17 mouse cellular contexts compared by ENCODE assay signal in genomic region chr11:119675546-119675945, GRCm38 (mm10).
DNase-seq lines count a peak whose midpoint lies in the region; ATAC-seq lines count a peak whose summit lies in the region.
"Had no signal": no experiment of that assay in that cellular context is flagged by ENCODE, and none has a peak within 500 bp of the region (broad histone marks: within the 10 kb centered on the region; RNA-seq: fewer than 3 reads in every experiment).

No protein-coding gene starts in this region.

- no peaks in the 10 kb centered on the region for H3K36me3 ChIP-seq in hindbrain, embryonic 14.5 days (replicated peaks; ENCODE audit: control insufficient read depth, insufficient read depth)
- H3K36me3 ChIP-seq in hindbrain, embryonic 16.5 days (ENCODE audit: control insufficient read depth, insufficient read depth, low read length), result no peaks in the 10 kb centered on the region
- no peaks in the 10 kb centered on the region for H3K36me3 ChIP-seq in neural tube, embryonic 13.5 days
- H3K36me3 ChIP-seq in kidney, embryonic 14.5 days (ENCODE audit: control insufficient read depth, insufficient read depth, low read length), result no peaks in the 10 kb centered on the region
- H3K36me3 ChIP-seq: heart, embryonic 12.5 days; hindbrain, embryonic 15.5 days had no signal

- H3K4me1 ChIP-seq in hindbrain, embryonic 14.5 days (replicated peaks; ENCODE audit: control insufficient read depth, insufficient read depth, low read length), result peaks cover 18% of the 10 kb centered on the region; the same call in 1 of the 2 replicates
- H3K4me1 ChIP-seq in hindbrain, embryonic 16.5 days (ENCODE audit: control insufficient read depth, insufficient read depth, low read depth, low read length), result peaks cover 11% of the 10 kb centered on the region
- peaks cover 51% of the 10 kb centered on the region for H3K4me1 ChIP-seq in neural tube, embryonic 13.5 days (replicated peaks)
- H3K4me1 ChIP-seq in kidney, embryonic 14.5 days (ENCODE audit: control insufficient read depth, insufficient read depth, low read length), result peaks cover 32% of the 10 kb centered on the region

- H3K27me3 ChIP-seq in hindbrain, embryonic 14.5 days (ENCODE audit: control insufficient read depth, insufficient read depth, low read length), result no peaks in the 10 kb centered on the region
- no peaks in the 10 kb centered on the region for H3K27me3 ChIP-seq in hindbrain, embryonic 16.5 days (replicated peaks; ENCODE audit: control insufficient read depth, insufficient read depth, low read length)
- H3K27me3 ChIP-seq in neural tube, embryonic 13.5 days, result no peaks in the 10 kb centered on the region
- no peaks in the 10 kb centered on the region for H3K27me3 ChIP-seq in kidney, embryonic 14.5 days (ENCODE audit: control insufficient read depth, insufficient read depth, low read length)
- H3K27me3 ChIP-seq: forebrain, embryonic 13.5 days; heart, embryonic 12.5 days; hindbrain, embryonic 15.5 days had no signal

- WGBS in hindbrain, embryonic 14.5 days, result 86% methylated on average over 6 of the region's 6 CpGs
- WGBS in hindbrain, embryonic 16.5 days, result 71% methylated on average over 6 of the region's 6 CpGs
- WGBS in neural tube, embryonic 13.5 days, result 71% methylated on average over 6 of the region's 6 CpGs
- WGBS in kidney, embryonic 14.5 days, result 47% methylated on average over 6 of the region's 6 CpGs

- DNase-seq in cerebellum, postnatal 10 days, result peak; percentile 38
- no peak for DNase-seq in cerebellum, adult 9-10 months
- DNase-seq in hindbrain, embryonic 14.5 days (ENCODE audit: low spot score), result no peak
- no peak for DNase-seq in neural tube, embryonic 10.5 days (ENCODE audit: extremely low spot score, low spot score)
- no peak for DNase-seq in layer of hippocampus, adult 18-20 months (ENCODE audit: low spot score in 2 of 2)
- DNase-seq: adrenal gland, postnatal 14 days; forebrain, postnatal 0 days; gastrocnemius, postnatal 14 days; heart, adult 2 months had no signal

- no peak for ATAC-seq in hindbrain, embryonic 14.5 days (ENCODE audit: low FRiP score)
- ATAC-seq in hindbrain, embryonic 16.5 days, result no peak
- no peak for ATAC-seq in neural tube, embryonic 13.5 days (ENCODE audit: low read depth)
- no peak for ATAC-seq in kidney, embryonic 14.5 days (ENCODE audit: low FRiP score, low TSS enrichment)
- ATAC-seq: activated CD4-positive, CD25-positive, alpha-beta regulatory T cell, adult 4 months; forebrain, embryonic 13.5 days; forebrain, postnatal 0 days had no signal

- no peaks in the 10 kb centered on the region for H3K9me3 ChIP-seq in hindbrain, embryonic 14.5 days (ENCODE audit: control insufficient read depth, low read length)
- no peaks in the 10 kb centered on the region for H3K9me3 ChIP-seq in hindbrain, embryonic 16.5 days (ENCODE audit: control insufficient read depth, low read length)
- H3K9me3 ChIP-seq in neural tube, embryonic 13.5 days, result no peaks in the 10 kb centered on the region
- no peaks in the 10 kb centered on the region for H3K9me3 ChIP-seq in kidney, embryonic 14.5 days (ENCODE audit: control insufficient read depth, low read length)
- H3K9me3 ChIP-seq: embryonic facial prominence, embryonic 10.5 days; forebrain, embryonic 13.5 days; hindbrain, embryonic 15.5 days had no signal

- H3K4me3 ChIP-seq in hindbrain, embryonic 14.5 days (replicated peaks; ENCODE audit: low read length), result no peak overlapping the region
- no peak overlapping the region for H3K4me3 ChIP-seq in hindbrain, embryonic 16.5 days (ENCODE audit: low read length)
- no peak overlapping the region for H3K4me3 ChIP-seq in neural tube, embryonic 13.5 days
- no peak overlapping the region for H3K4me3 ChIP-seq in kidney, embryonic 14.5 days (ENCODE audit: low read length)
- H3K4me3 ChIP-seq: embryonic facial prominence, embryonic 10.5 days; forebrain, embryonic 13.5 days; heart, adult 2 months; heart, embryonic 12.5 days; hindbrain, embryonic 15.5 days had no signal

- H3K9ac ChIP-seq in hindbrain, embryonic 14.5 days, result no peak overlapping the region
- no peak overlapping the region for H3K9ac ChIP-seq in hindbrain, embryonic 16.5 days (ENCODE audit: low read depth, low read length)
- no peak overlapping the region for H3K9ac ChIP-seq in neural tube, embryonic 13.5 days
- no peak overlapping the region for H3K9ac ChIP-seq in kidney, embryonic 14.5 days (ENCODE audit: low read depth, low read length)
- H3K9ac ChIP-seq: forebrain, embryonic 13.5 days; forebrain, postnatal 0 days; hindbrain, embryonic 15.5 days had no signal

- H3K27ac ChIP-seq in hindbrain, embryonic 14.5 days, result peak overlapping the region; percentile 40; the same call in 1 of the 2 replicates
- H3K27ac ChIP-seq in hindbrain, embryonic 16.5 days (ENCODE audit: low read depth, low read length), result no peak overlapping the region
- H3K27ac ChIP-seq in neural tube, embryonic 13.5 days (replicated peaks), result peak overlapping the region; percentile 86
- H3K27ac ChIP-seq in kidney, embryonic 14.5 days (ENCODE audit: low read depth, low read length), result no peak overlapping the region
- H3K27ac ChIP-seq: forebrain, embryonic 13.5 days; heart, adult 2 months had no signal

- H3K4me2 ChIP-seq in hindbrain, embryonic 14.5 days (replicated peaks), result no peak overlapping the region
- H3K4me2 ChIP-seq in hindbrain, embryonic 16.5 days (ENCODE audit: low read length), result no peak overlapping the region
- H3K4me2 ChIP-seq in neural tube, embryonic 13.5 days, result no peak overlapping the region
- H3K4me2 ChIP-seq in kidney, embryonic 14.5 days (replicated peaks; ENCODE audit: low read depth, low read length), result no peak overlapping the region
- H3K4me2 ChIP-seq: forebrain, embryonic 13.5 days; heart, embryonic 12.5 days; hindbrain, embryonic 15.5 days had no signal

Comparison
In these comparisons a context has a peak if more than half of its experiments do, and no peak if none do; other contexts are left out.
1. DNase-seq: peak in cerebellum, postnatal 10 days (2 of 2); none in cerebellum, adult 9-10 months (single experiment), hindbrain, embryonic 14.5 days (single experiment), neural tube, embryonic 10.5 days (single experiment) and layer of hippocampus, adult 18-20 months (0 of 2).
2. H3K27ac ChIP-seq: peak in hindbrain, embryonic 14.5 days (single experiment) and neural tube, embryonic 13.5 days (single experiment); none in hindbrain, embryonic 16.5 days (single experiment) and kidney, embryonic 14.5 days (single experiment).